Mouse (Mus musculus): ENCODE measurements around the gene Matn4. TPM values are rescaled to one million over a fixed set of nuclear protein-coding genes. Genes with fewer than 3 reads are reported as not detected.

Gene Matn4
- polyA plus RNA-seq, 1 experiment from 2014 or later = 1.9 TPM

DNA sequence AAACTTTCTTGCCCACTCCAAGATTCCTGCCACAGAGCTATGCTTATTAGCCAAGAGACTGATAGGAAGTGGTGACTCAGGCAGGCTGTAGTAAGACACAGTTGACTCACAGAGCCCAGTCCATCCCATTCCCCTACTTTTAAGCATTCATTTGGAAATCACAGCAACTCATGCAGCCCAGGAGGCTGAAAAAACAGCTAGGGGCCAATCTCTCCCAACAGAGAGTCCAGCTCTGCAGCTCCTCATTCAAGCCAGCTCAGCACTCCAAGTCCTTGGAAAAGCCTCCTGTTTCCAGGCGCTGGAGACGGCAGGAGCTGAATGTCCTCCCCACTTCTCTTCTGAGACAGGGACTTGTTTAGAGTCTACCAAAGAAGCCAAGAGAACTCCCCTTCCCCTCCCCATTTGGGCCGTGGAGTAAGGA lies 34.1 kb upstream of the Matn4 start:
- Histone ChIP-seq H3K4me2 (ENCODE audit: low read length) (peak overlapping the region; percentile 26; the same call in 1 of the 2 replicates), H3K9ac (ENCODE audit: low read length) (no peak overlapping the region), H3K4me1 (replicated peaks; ENCODE audit: control insufficient read depth, insufficient read depth, low read length) (peaks cover 19% of the 10 kb centered on the region), H3K27ac (ENCODE audit: low read depth) (peak overlapping the region; percentile 17; the same call in 1 of the 2 replicates), H3K9me3 (ENCODE audit: control insufficient read depth, low read length) (no peaks in the 10 kb centered on the region), H3K36me3 (ENCODE audit: control insufficient read depth, insufficient read depth, low read length) (no peaks in the 10 kb centered on the region), H3K27me3 (replicated peaks; ENCODE audit: control insufficient read depth, insufficient read depth, low read length) (no peaks in the 10 kb centered on the region), H3K4me3 (ENCODE audit: low read depth, low read length) (no peak overlapping the region)
- WGBS = 82% methylated on average over 3 of the region's 3 CpGs
- no peak for DNase-seq (ENCODE audit: low spot score)
- ATAC-seq (replicated peaks; ENCODE audit: low FRiP score, low TSS enrichment, low read depth) = no peak

DNA sequence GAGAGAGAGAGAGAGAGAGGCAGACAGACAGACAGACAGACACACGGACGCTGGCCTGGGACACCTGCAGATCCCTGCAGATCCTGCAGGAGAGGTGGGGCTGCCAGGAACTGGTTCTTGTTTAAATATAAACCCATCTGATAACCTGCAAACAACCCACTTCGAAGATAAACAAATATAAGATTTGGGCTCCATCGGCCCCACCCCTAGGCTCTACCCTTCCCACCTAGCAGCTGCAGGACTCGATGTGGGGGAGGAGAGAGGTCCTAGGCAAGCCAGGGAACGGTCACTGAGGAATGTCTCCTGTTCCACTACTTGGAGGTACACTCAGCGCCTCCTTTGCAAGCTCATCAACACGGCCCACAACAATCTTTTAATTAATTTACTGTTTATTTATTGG lies 33.3 kb upstream of the Matn4 start:
- Histone ChIP-seq H3K9me3 (ENCODE audit: control insufficient read depth, low read length) (no peaks in the 10 kb centered on the region), H3K27ac (ENCODE audit: low read depth) (peak overlapping the region; percentile 69; the same call in 1 of the 2 replicates), H3K9ac (ENCODE audit: low read length) (no peak overlapping the region), H3K4me3 (ENCODE audit: low read depth, low read length) (no peak overlapping the region), H3K27me3 (replicated peaks; ENCODE audit: control insufficient read depth, insufficient read depth, low read length) (no peaks in the 10 kb centered on the region), H3K4me2 (ENCODE audit: low read length) (peak overlapping the region; percentile 26), H3K36me3 (ENCODE audit: control insufficient read depth, insufficient read depth, low read length) (no peaks in the 10 kb centered on the region), H3K4me1 (replicated peaks; ENCODE audit: control insufficient read depth, insufficient read depth, low read length) (peaks cover 17% of the 10 kb centered on the region)
- WGBS = 41% methylated on average over 8 of the region's 8 CpGs
- no peak for DNase-seq (ENCODE audit: low spot score)
- ATAC-seq (replicated peaks; ENCODE audit: low FRiP score, low TSS enrichment, low read depth) = peak; percentile 21; the same call in 1 of the 2 replicates

- ATAC-seq (replicated peaks; ENCODE audit: low FRiP score, low TSS enrichment, low read depth) (peak; percentile 33; the same call in 1 of the 2 replicates), DNase-seq (ENCODE audit: low spot score) (peak; percentile 72)
- peaks cover 22% of the 10 kb centered on the region for H3K4me1 ChIP-seq (replicated peaks; ENCODE audit: control insufficient read depth, insufficient read depth, low read length)
- no peak overlapping the region for H3K9ac ChIP-seq (ENCODE audit: low read length)
- H3K27ac ChIP-seq (ENCODE audit: low read depth) = peak overlapping the region; percentile 69; the same call in 1 of the 2 replicates
- peak overlapping the region; percentile 26 for H3K4me2 ChIP-seq (ENCODE audit: low read length)
- H3K9me3 ChIP-seq (ENCODE audit: control insufficient read depth, low read length) = no peaks in the 10 kb centered on the region
- H3K36me3 ChIP-seq (ENCODE audit: control insufficient read depth, insufficient read depth, low read length) = no peaks in the 10 kb centered on the region
- WGBS = 52% methylated on average over 6 of the region's 6 CpGs
- no peak overlapping the region for H3K4me3 ChIP-seq (ENCODE audit: low read depth, low read length)
- H3K27me3 ChIP-seq (replicated peaks; ENCODE audit: control insufficient read depth, insufficient read depth, low read length) = no peaks in the 10 kb centered on the region
These were observed 32.8 kb upstream of the Matn4 start for GRCm38 (mm10) chr2:164437710-164438109.

DNA sequence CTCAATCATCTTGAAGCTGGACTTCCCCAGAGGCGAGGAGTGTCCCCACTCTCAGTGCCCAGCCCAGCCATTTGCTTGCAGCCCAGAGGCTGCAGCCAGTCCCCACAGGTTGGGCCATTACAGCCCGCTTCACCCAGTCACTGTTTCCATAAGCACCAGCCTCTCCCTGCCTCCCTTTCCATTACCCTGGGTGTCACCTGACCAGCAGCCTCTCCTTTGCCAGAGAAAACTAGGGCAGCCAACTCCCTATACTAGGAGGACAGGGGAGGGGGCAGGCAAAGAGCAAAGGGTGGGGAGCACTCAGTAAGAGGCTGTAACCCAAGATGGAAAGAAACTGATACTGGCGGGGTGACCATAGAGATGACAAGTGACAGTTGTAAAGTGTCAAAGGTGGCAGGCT lies 32.0 kb upstream of the Matn4 start:
- ATAC-seq (replicated peaks; ENCODE audit: low FRiP score, low TSS enrichment, low read depth) (peak; percentile 29; the same call in 1 of the 2 replicates), DNase-seq (ENCODE audit: low spot score) (no peak)
- Histone ChIP-seq H3K4me1 (replicated peaks; ENCODE audit: control insufficient read depth, insufficient read depth, low read length) (peaks cover 29% of the 10 kb centered on the region), H3K4me2 (ENCODE audit: low read length) (peak overlapping the region; percentile 26), H3K4me3 (ENCODE audit: low read depth, low read length) (peak overlapping the region; percentile 6), H3K9ac (ENCODE audit: low read length) (peak overlapping the region; percentile 31; the same call in 1 of the 2 replicates), H3K27ac (ENCODE audit: low read depth) (peak overlapping the region; percentile 69), H3K27me3 (replicated peaks; ENCODE audit: control insufficient read depth, insufficient read depth, low read length) (no peaks in the 10 kb centered on the region), H3K36me3 (ENCODE audit: control insufficient read depth, insufficient read depth, low read length) (no peaks in the 10 kb centered on the region), H3K9me3 (ENCODE audit: control insufficient read depth, low read length) (no peaks in the 10 kb centered on the region)
- 43% methylated on average over 3 of the region's 3 CpGs for WGBS

DNA sequence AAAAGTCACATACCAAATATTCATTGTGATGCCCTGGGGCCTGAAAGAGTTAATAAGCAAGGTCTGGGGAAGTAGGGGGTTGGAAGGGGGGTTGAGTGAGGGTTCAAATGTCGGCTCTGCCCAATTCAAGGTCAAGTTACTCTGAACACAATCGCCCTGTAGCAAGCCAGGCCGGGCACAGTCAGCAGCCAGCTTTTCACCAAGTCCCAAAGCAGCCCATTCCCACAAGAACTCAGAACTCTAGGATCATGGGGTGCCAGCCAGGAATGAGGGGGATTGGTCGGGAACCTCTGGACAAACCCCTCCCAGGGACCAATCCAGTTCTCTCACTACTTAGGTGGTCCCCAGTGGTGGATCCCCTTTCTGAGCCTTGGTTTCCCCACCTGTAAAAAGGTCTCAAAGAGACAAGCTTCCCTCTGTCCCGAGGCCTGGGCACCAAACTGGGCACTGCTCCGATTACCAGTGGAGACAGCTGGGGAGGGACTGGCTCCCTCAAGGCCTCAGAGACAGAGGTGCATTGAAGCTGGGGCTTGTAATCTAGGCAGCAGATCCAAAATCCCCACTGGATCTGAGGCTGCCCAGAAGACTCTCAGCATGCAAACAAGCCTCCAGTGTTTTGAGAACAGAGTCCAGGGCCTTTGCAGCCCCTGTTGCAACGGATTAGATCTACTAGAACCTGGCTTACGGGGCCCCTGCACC lies 31.4 kb upstream of the Matn4 start:
- DNase-seq (ENCODE audit: low spot score) = no peak
- Histone ChIP-seq H3K36me3 (ENCODE audit: control insufficient read depth, insufficient read depth, low read length) (no peaks in the 10 kb centered on the region), H3K4me3 (ENCODE audit: low read depth, low read length) (peak overlapping the region; percentile 6)

GRCm38 (mm10) chr2:164435216-164436090 lies 30.5 kb upstream of the Matn4 start:
- DNase-seq (ENCODE audit: low spot score) (no peak), ATAC-seq (replicated peaks; ENCODE audit: low FRiP score, low TSS enrichment, low read depth) (no peak)
- Histone ChIP-seq H3K4me3 (ENCODE audit: low read depth, low read length) (no peak overlapping the region), H3K9ac (ENCODE audit: low read length) (no peak overlapping the region), H3K4me2 (ENCODE audit: low read length) (0 out of 2 replicates have a peak overlapping the region, but pooled peaks have one; percentile 26), H3K27ac (ENCODE audit: low read depth) (peak overlapping the region; percentile 69; the same call in 1 of the 2 replicates), H3K36me3 (ENCODE audit: control insufficient read depth, insufficient read depth, low read length) (no peaks in the 10 kb centered on the region), H3K9me3 (ENCODE audit: control insufficient read depth, low read length) (no peaks in the 10 kb centered on the region), H3K4me1 (replicated peaks; ENCODE audit: control insufficient read depth, insufficient read depth, low read length) (peaks cover 44% of the 10 kb centered on the region), H3K27me3 (replicated peaks; ENCODE audit: control insufficient read depth, insufficient read depth, low read length) (no peaks in the 10 kb centered on the region)
- 18% methylated on average over 5 of the region's 5 CpGs for WGBS

More for the DNA sequence above, 31.4 kb upstream of the Matn4 start:
- peak overlapping the region; percentile 69 for H3K27ac ChIP-seq (ENCODE audit: low read depth)
- 25% methylated on average over 8 of the region's 8 CpGs for WGBS
- peaks cover 35% of the 10 kb centered on the region for H3K4me1 ChIP-seq (replicated peaks; ENCODE audit: control insufficient read depth, insufficient read depth, low read length)
- ATAC-seq (replicated peaks; ENCODE audit: low FRiP score, low TSS enrichment, low read depth) = no peak
- H3K9me3 ChIP-seq (ENCODE audit: control insufficient read depth, low read length) = no peaks in the 10 kb centered on the region
- H3K4me2 ChIP-seq (ENCODE audit: low read length) = peak overlapping the region; percentile 26
- no peaks in the 10 kb centered on the region for H3K27me3 ChIP-seq (replicated peaks; ENCODE audit: control insufficient read depth, insufficient read depth, low read length)
- peak overlapping the region; percentile 31; the same call in 1 of the 2 replicates for H3K9ac ChIP-seq (ENCODE audit: low read length)

DNA sequence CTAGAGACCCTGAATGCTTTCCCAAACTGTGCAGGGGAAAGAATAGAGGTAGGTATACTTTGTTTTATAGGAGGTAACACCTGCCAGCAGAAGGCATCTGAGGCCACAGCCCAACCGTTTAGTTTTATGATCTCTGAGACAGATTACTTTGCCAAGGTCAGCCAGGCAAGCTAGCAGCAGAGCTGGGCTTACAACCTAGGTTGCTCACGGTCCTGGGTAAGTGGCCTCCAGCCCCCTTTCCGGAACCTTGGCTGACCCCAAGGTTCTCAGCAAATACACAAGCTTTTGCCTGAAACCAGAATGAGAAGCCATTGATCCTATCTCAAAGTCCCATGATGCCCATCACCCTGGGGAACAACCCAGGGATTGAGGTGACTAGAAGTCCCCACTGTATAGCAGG lies 29.7 kb upstream of the Matn4 start:
- H3K9me3 ChIP-seq (ENCODE audit: control insufficient read depth, low read length) = no peaks in the 10 kb centered on the region
- H3K9ac ChIP-seq (ENCODE audit: low read length) = no peak overlapping the region
- no peak overlapping the region for H3K4me2 ChIP-seq (ENCODE audit: low read length)
- peak overlapping the region; percentile 57 for H3K27ac ChIP-seq (ENCODE audit: low read depth)
- H3K4me1 ChIP-seq (replicated peaks; ENCODE audit: control insufficient read depth, insufficient read depth, low read length) = peaks cover 44% of the 10 kb centered on the region
- WGBS = 63% methylated on average over 3 of the region's 3 CpGs
- H3K27me3 ChIP-seq (replicated peaks; ENCODE audit: control insufficient read depth, insufficient read depth, low read length) = no peaks in the 10 kb centered on the region
- no peak for DNase-seq (ENCODE audit: low spot score)
- no peak overlapping the region for H3K4me3 ChIP-seq (ENCODE audit: low read depth, low read length)
- ATAC-seq (replicated peaks; ENCODE audit: low FRiP score, low TSS enrichment, low read depth) = no peak
- H3K36me3 ChIP-seq (ENCODE audit: control insufficient read depth, insufficient read depth, low read length) = 0 out of 2 replicates have a peak, but pooled peaks cover under 1% of the 10 kb centered on the region

DNA sequence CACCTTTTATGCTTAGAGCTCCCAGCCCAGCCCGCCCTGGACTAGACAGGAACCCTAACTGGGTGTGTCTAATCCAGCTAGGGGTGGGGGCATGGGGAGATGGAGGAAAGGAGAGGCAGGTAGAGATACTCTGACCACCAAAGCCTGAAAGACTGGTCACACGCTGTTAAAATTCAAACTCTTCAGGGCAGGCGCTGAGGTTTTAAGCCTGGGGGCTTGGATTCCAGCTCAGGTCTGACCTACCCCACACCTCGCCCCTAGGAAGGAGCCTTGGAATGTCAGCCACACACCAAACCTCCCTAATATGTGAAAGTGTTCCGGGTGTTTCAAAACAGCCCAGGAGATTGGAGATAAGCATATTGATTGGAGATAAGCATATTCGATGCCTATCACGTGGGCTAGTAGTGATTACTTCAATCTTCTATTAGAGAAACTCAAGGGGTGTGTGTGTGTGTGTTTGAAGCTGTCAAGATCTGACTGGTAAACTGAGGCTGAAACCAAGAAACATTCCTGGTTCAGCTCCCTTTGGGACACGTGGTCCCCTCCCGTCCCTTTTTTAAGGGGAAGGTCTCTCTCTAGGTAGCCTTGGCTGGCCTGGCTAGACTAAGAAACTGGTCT lies 28.4 kb upstream of the Matn4 start:
- no peaks in the 10 kb centered on the region for H3K27me3 ChIP-seq (replicated peaks; ENCODE audit: control insufficient read depth, insufficient read depth, low read length)
- H3K9me3 ChIP-seq (ENCODE audit: control insufficient read depth, low read length) = no peaks in the 10 kb centered on the region
- DNase-seq (ENCODE audit: low spot score) (no peak), ATAC-seq (replicated peaks; ENCODE audit: low FRiP score, low TSS enrichment, low read depth) (no peak)
- H3K4me2 ChIP-seq (ENCODE audit: low read length) = peak overlapping the region; percentile 28
- peaks cover 13% of the 10 kb centered on the region; the same call in 1 of the 2 replicates for H3K36me3 ChIP-seq (ENCODE audit: control insufficient read depth, insufficient read depth, low read length)
- peaks cover 44% of the 10 kb centered on the region for H3K4me1 ChIP-seq (replicated peaks; ENCODE audit: control insufficient read depth, insufficient read depth, low read length)
- 64% methylated on average over 9 of the region's 9 CpGs for WGBS
- H3K9ac ChIP-seq (ENCODE audit: low read length) = no peak overlapping the region
- no peak overlapping the region for H3K4me3 ChIP-seq (ENCODE audit: low read depth, low read length)
- peak overlapping the region; percentile 36 for H3K27ac ChIP-seq (ENCODE audit: low read depth)

Data from intestine, embryonic 14.5 days (tissue).